Mouse (Mus musculus): ENCODE results near the gene Nav2.

DNA sequence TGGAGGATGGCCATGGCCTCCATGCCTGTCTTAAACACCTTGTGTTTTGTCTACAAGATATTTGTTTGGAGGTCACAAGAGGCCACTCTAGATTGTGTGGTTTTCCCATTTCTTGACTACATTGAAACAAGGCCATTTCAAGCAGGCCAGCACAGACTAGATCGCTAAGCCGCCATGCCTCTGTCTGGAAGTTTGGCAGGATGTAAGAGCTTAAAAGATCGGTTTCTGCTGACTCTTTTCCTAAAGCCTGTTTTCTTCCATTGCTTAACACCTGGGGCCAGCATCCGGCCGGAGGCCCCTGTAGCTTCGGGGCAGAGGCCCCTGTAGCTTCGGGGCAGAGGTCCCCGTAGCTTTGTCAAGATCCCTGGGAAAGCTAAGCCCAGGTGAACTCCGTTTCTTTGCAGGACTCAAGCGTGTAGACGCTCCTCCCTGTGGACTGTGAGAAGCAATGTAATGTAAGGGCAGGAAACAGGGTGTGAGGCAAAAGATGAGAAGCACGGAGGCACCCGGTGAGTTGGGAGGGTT, 434.1 kb downstream of the Nav2 start:
- no peak for TF ChIP-seq POLR2A (IDR thresholded peaks at IDR 0.05; ENCODE audit: insufficient read depth, low read length)
- no peak for TF ChIP-seq CTCF (IDR thresholded peaks at IDR 0.05; ENCODE audit: low read depth, low read length)

All from ES-Bruce4 (cell line).